16 mouse cellular contexts compared by ENCODE assay signal in genomic region chr12:116594457-116594856, GRCm38 (mm10).
DNase-seq lines count a peak whose midpoint lies in the region; ATAC-seq and TF ChIP-seq lines count a peak whose summit lies in the region.
"Had no signal": no experiment of that assay in that cellular context is flagged by ENCODE, and none has a peak within 500 bp of the region (broad histone marks: within the 10 kb centered on the region; RNA-seq: fewer than 3 reads in every experiment).

No protein-coding gene starts in this region.

- no peak overlapping the region for H3K4me2 ChIP-seq in forebrain, embryonic 15.5 days (replicated peaks)
- H3K4me2 ChIP-seq in forebrain, embryonic 12.5 days, result no peak overlapping the region
- H3K4me2 ChIP-seq in intestine, embryonic 16.5 days (ENCODE audit: low read depth, low read length), result no peak overlapping the region
- no peak overlapping the region for H3K4me2 ChIP-seq in heart, embryonic 11.5 days
- H3K4me2 ChIP-seq: embryonic facial prominence, embryonic 13.5 days; heart, embryonic 12.5 days; limb, embryonic 15.5 days had no signal

- H3K27ac ChIP-seq in forebrain, embryonic 15.5 days (replicated peaks), result peak overlapping the region; percentile 68
- H3K27ac ChIP-seq in forebrain, embryonic 12.5 days, result no peak overlapping the region
- H3K27ac ChIP-seq in left cerebral cortex, adult 2 months, result peak overlapping the region; percentile 78
- no peak overlapping the region for H3K27ac ChIP-seq in intestine, embryonic 16.5 days (ENCODE audit: low read length)
- no peak overlapping the region for H3K27ac ChIP-seq in heart, embryonic 11.5 days (ENCODE audit: low read depth, low read length)
- H3K27ac ChIP-seq: embryonic facial prominence, embryonic 13.5 days; limb, embryonic 15.5 days had no signal

- WGBS in forebrain, embryonic 15.5 days, result 77% methylated on average over 8 of the region's 8 CpGs
- 89% methylated on average over 8 of the region's 8 CpGs for WGBS in forebrain, embryonic 12.5 days
- 66% methylated on average over 8 of the region's 8 CpGs for whole genome bisulfite sequencing in intestine, embryonic 16.5 days
- 75% methylated on average over 8 of the region's 8 CpGs for WGBS in heart, embryonic 11.5 days (ENCODE audit: insufficient replicate concordance)

- no peaks in the 10 kb centered on the region for H3K36me3 ChIP-seq in forebrain, embryonic 15.5 days
- H3K36me3 ChIP-seq in forebrain, embryonic 12.5 days (replicated peaks), result no peaks in the 10 kb centered on the region
- H3K36me3 ChIP-seq in megakaryocyte, embryonic 14.5 days (replicated peaks; ENCODE audit: low read length), result no peaks in the 10 kb centered on the region
- no peaks in the 10 kb centered on the region for H3K36me3 ChIP-seq in intestine, embryonic 16.5 days (ENCODE audit: control insufficient read depth, insufficient read depth, low read length)
- H3K36me3 ChIP-seq in heart, embryonic 11.5 days (ENCODE audit: control insufficient read depth, insufficient read depth, low read length), result no peaks in the 10 kb centered on the region
- H3K36me3 ChIP-seq: embryonic facial prominence, embryonic 13.5 days; heart, embryonic 12.5 days; limb, embryonic 15.5 days had no signal

- H3K9me3 ChIP-seq in forebrain, embryonic 15.5 days, result no peaks in the 10 kb centered on the region
- H3K9me3 ChIP-seq in forebrain, embryonic 12.5 days, result no peaks in the 10 kb centered on the region
- no peaks in the 10 kb centered on the region for H3K9me3 ChIP-seq in megakaryocyte, embryonic 14.5 days
- no peaks in the 10 kb centered on the region for H3K9me3 ChIP-seq in intestine, embryonic 16.5 days (ENCODE audit: control insufficient read depth, low read length)
- no peaks in the 10 kb centered on the region for H3K9me3 ChIP-seq in heart, embryonic 11.5 days (replicated peaks; ENCODE audit: control insufficient read depth, low read length)
- H3K9me3 ChIP-seq: embryonic facial prominence, embryonic 13.5 days; heart, embryonic 12.5 days; limb, embryonic 15.5 days had no signal

- peaks cover 21% of the 10 kb centered on the region for H3K4me1 ChIP-seq in forebrain, embryonic 15.5 days
- peaks cover 20% of the 10 kb centered on the region for H3K4me1 ChIP-seq in forebrain, embryonic 12.5 days
- H3K4me1 ChIP-seq in megakaryocyte, embryonic 14.5 days, result peaks cover 3% of the 10 kb centered on the region; the same call in 1 of the 2 replicates
- no peaks in the 10 kb centered on the region for H3K4me1 ChIP-seq in intestine, embryonic 16.5 days (ENCODE audit: control insufficient read depth, insufficient read depth, low read length)
- no peaks in the 10 kb centered on the region for H3K4me1 ChIP-seq in heart, embryonic 11.5 days (ENCODE audit: control insufficient read depth, insufficient read depth, low read length)
- H3K4me1 ChIP-seq: embryonic facial prominence, embryonic 13.5 days; heart, embryonic 12.5 days; limb, embryonic 15.5 days had no signal

- H3K4me3 ChIP-seq in forebrain, embryonic 15.5 days, result no peak overlapping the region
- no peak overlapping the region for H3K4me3 ChIP-seq in forebrain, embryonic 12.5 days (replicated peaks)
- H3K4me3 ChIP-seq in left cerebral cortex, adult 2 months, result no peak overlapping the region
- peak overlapping the region; percentile 50 for H3K4me3 ChIP-seq in megakaryocyte, embryonic 14.5 days (replicated peaks)
- H3K4me3 ChIP-seq in intestine, embryonic 16.5 days (ENCODE audit: low read length), result no peak overlapping the region
- H3K4me3 ChIP-seq in heart, embryonic 11.5 days (ENCODE audit: low read depth, low read length), result no peak overlapping the region
- H3K4me3 ChIP-seq: embryonic facial prominence, embryonic 13.5 days; heart, embryonic 12.5 days; limb, embryonic 15.5 days had no signal

- H3K27me3 ChIP-seq in forebrain, embryonic 15.5 days, result no peaks in the 10 kb centered on the region
- no peaks in the 10 kb centered on the region for H3K27me3 ChIP-seq in forebrain, embryonic 12.5 days
- H3K27me3 ChIP-seq in megakaryocyte, embryonic 14.5 days (replicated peaks), result no peaks in the 10 kb centered on the region
- H3K27me3 ChIP-seq in intestine, embryonic 16.5 days (replicated peaks; ENCODE audit: control insufficient read depth, insufficient read depth, low read length), result no peaks in the 10 kb centered on the region
- H3K27me3 ChIP-seq in heart, embryonic 11.5 days (ENCODE audit: control insufficient read depth, insufficient read depth, low read length), result no peaks in the 10 kb centered on the region
- H3K27me3 ChIP-seq: embryonic facial prominence, embryonic 13.5 days; heart, embryonic 12.5 days; limb, embryonic 15.5 days had no signal

- H3K9ac ChIP-seq in forebrain, embryonic 15.5 days (replicated peaks), result no peak overlapping the region
- H3K9ac ChIP-seq in forebrain, embryonic 12.5 days, result no peak overlapping the region
- H3K9ac ChIP-seq in intestine, embryonic 16.5 days (ENCODE audit: low read depth, low read length), result no peak overlapping the region
- no peak overlapping the region for H3K9ac ChIP-seq in heart, embryonic 11.5 days (ENCODE audit: low read depth, low read length)
- H3K9ac ChIP-seq: embryonic facial prominence, embryonic 13.5 days; heart, embryonic 12.5 days; limb, embryonic 15.5 days had no signal

- ATAC-seq in forebrain, embryonic 15.5 days (replicated peaks), result peak; percentile 32; the same call in 1 of the 2 replicates
- no peak for ATAC-seq in forebrain, embryonic 12.5 days (ENCODE audit: low FRiP score)
- ATAC-seq in common myeloid progenitor, adult 5-6 weeks (replicated peaks; ENCODE audit: low read depth, poor library complexity, severe bottlenecking), result peak; percentile 68
- no peak for ATAC-seq in intestine, embryonic 16.5 days
- ATAC-seq in heart, embryonic 11.5 days (replicated peaks; ENCODE audit: insufficient number of reproducible peaks, low FRiP score, low TSS enrichment), result no peak

- TF ChIP-seq CTCF in left cerebral cortex, adult 2 months (IDR thresholded peaks at IDR 0.05), result no peak

- DNase-seq in left cerebral cortex, adult 2 months (ENCODE audit: extremely low spot score in 1 of 2, low spot score in 2 of 2), result no peak
- no peak for DNase-seq in left cerebral cortex, postnatal 10 days (ENCODE audit: extremely low spot score in 1 of 2, low spot score in 2 of 2)
- DNase-seq: cerebellum, adult 11 months; heart, postnatal 36 days; kidney, adult 9 months; lung, adult 18-20 months; lung, postnatal 4 days had no signal

- intact Hi-C loops in left cerebral cortex, adult 2 months (cut with DNase I), result no loop called here
- intact Hi-C loops in left cerebral cortex, postnatal 10 days (cut with DNase I), result no loop called here

Comparison
In these comparisons a context has a peak if more than half of its experiments do, and no peak if none do; other contexts are left out.
1. ATAC-seq: peak in forebrain, embryonic 15.5 days (single experiment) and common myeloid progenitor, adult 5-6 weeks (single experiment); none in forebrain, embryonic 12.5 days (single experiment), intestine, embryonic 16.5 days (single experiment) and heart, embryonic 11.5 days (single experiment).
2. H3K27ac ChIP-seq: peak in forebrain, embryonic 15.5 days (single experiment) and left cerebral cortex, adult 2 months (single experiment); none in forebrain, embryonic 12.5 days (single experiment), intestine, embryonic 16.5 days (single experiment) and heart, embryonic 11.5 days (single experiment).